17 mouse cellular contexts compared by ENCODE assay signal in genomic region chr1:65334026-65334425, GRCm38 (mm10). TPM values are rescaled to one million over a fixed set of nuclear protein-coding genes. Genes with fewer than 3 reads are reported as not detected.
A peak's percentile ranks its signal among the peaks of the same experiment; 100 is the strongest.
DNase-seq lines count a peak whose midpoint lies in the region.
"Had no signal": no experiment of that assay in that cellular context is flagged by ENCODE, and none has a peak within 500 bp of the region (broad histone marks: within the 10 kb centered on the region; RNA-seq: fewer than 3 reads in every experiment).

No protein-coding gene starts in this region.

- peak; percentile 89 for DNase-seq in brain, adult 2 months (ENCODE audit: low read depth, low spot score)
- peak; percentile 79 to 81 for DNase-seq in frontal cortex, adult 2 months (ENCODE audit: extremely low spot score in 1 of 2, low spot score in 1 of 2)
- DNase-seq in layer of hippocampus, adult 9-11 months = peak; percentile 71
- DNase-seq in right cerebral cortex, adult 2 months (ENCODE audit: low spot score in 2 of 2) = peak; percentile 63 to 64
- no peak for DNase-seq in embryo, embryonic 10 days (ENCODE audit: low spot score)
- no peak for DNase-seq in ovary, postnatal 14 days (ENCODE audit: low spot score)
- DNase-seq in kidney, postnatal 25 days = no peak
- DNase-seq: cerebellum, postnatal 10 days; gastrocnemius, postnatal 14 days; kidney, adult 9 months; lung, postnatal 10 days; thymus, adult 18-20 months had no signal

RNA-seq across cellular contexts. Expression of gene Pth2r, which starts 52.2 kb away (rescaled TPM):
- polyA plus RNA-seq in frontal cortex, adult 2 months (2012; rRNA removed) = 0.74 and 1.9 TPM in 2 replicates
- polyA plus RNA-seq: C2C12; erythroblast, embryonic 14.5 days; heart, postnatal 0 days; inflammation-experienced regulatory T-cells, adult 6 months; liver, embryonic 16.5 days had no signal

Comparison
In these comparisons a context has a peak if more than half of its experiments do, and no peak if none do; other contexts are left out.
1. DNase-seq: peak in brain, adult 2 months (single experiment), frontal cortex, adult 2 months (2 of 2), layer of hippocampus, adult 9-11 months (single experiment) and right cerebral cortex, adult 2 months (2 of 2); none in embryo, embryonic 10 days (single experiment), ovary, postnatal 14 days (single experiment) and kidney, postnatal 25 days (0 of 2).